Mouse (Mus musculus) MEL (cell line): ENCODE data around the gene Csf2rb2. TPM values are rescaled to one million over a fixed set of nuclear protein-coding genes. Genes with fewer than 3 reads are reported as not detected.

Source experiments
- DNase-seq: peaks from one replicate; pipeline ENCODE4 v3.0.0; 2011; ENCODE audit warnings: low read depth, low spot score
- H3K27ac ChIP-seq: 2 replicates; pipeline ENCODE4 v1.5.1; 2012; ENCODE audit warnings: low read depth, mild to moderate bottlenecking, control low read depth, low read length, moderate library complexity; ENCODE audit not compliant: control insufficient read depth
- H3K27me3 ChIP-seq, 2 experiments: fragments of 150-350 bp in 1 of 2; sonication (generic) in 1 of 2; 2 replicates each; pipeline ENCODE4 v1.6.1; 2012; ENCODE audit warnings: low read length in 2 of 2, mild to moderate bottlenecking in 2 of 2, improper control_type of control experiment in 1 of 2, moderate library complexity in 1 of 2; ENCODE audit not compliant: insufficient read depth in 2 of 2, control insufficient read depth in 1 of 2
- H3K36me3 ChIP-seq, 2 experiments: 2 replicates each; pipeline ENCODE4 v1.6.1; 2012 to 2014; ENCODE audit warnings: low read length in 2 of 2, improper control_type of control experiment in 1 of 2, inconsistent platforms in 1 of 2, mild to moderate bottlenecking in 1 of 2; ENCODE audit not compliant: insufficient read depth in 2 of 2, control insufficient read depth in 1 of 2
- H3K4me1 ChIP-seq, 2 experiments: fragments of 150-350 bp in 1 of 2; sonication (generic) in 1 of 2; 2 replicates each; pipeline ENCODE4 v1.6.1; 2012; ENCODE audit warnings: low read length in 2 of 2, improper control_type of control experiment in 1 of 2, mild to moderate bottlenecking in 1 of 2; ENCODE audit not compliant: insufficient read depth in 2 of 2, control insufficient read depth in 1 of 2
- H3K4me3 ChIP-seq, 2 experiments: fragments of 150-350 bp in 1 of 2; sonication (generic) in 1 of 2; 2 replicates each; pipeline ENCODE4 v1.5.1; 2012; ENCODE audit warnings: low read depth in 2 of 2, low read length in 2 of 2, mild to moderate bottlenecking in 2 of 2, moderate library complexity in 2 of 2, control low read depth in 1 of 2, improper control_type of control experiment in 1 of 2; ENCODE audit not compliant: control insufficient read depth in 1 of 2, insufficient read depth in 1 of 2
- H3K79me2 ChIP-seq: 2 replicates; pipeline ENCODE4 v1.6.1; 2012; ENCODE audit warnings: mild to moderate bottlenecking, low read length, moderate library complexity; ENCODE audit not compliant: control insufficient read depth, poor library complexity, insufficient read depth
- H3K9ac ChIP-seq: 2 replicates; pipeline ENCODE4 v1.6.1; 2012; ENCODE audit warnings: low read depth, mild to moderate bottlenecking, control low read depth, low read length, moderate library complexity; ENCODE audit not compliant: control insufficient read depth, poor library complexity, severe bottlenecking
- H3K9me3 ChIP-seq: fragments of 150-350 bp; sonication (generic); replicated peaks from 2 replicates; pipeline ENCODE4 v1.6.1; 2012; ENCODE audit warnings: mild to moderate bottlenecking, low read length, improper control_type of control experiment, moderate library complexity; ENCODE audit not compliant: insufficient read depth
- CHD2 ChIP-seq: IDR thresholded peaks from 2 replicates; pipeline ENCODE4 v1.6.1; 2011; ENCODE audit warnings: low read length, improper control_type of control experiment
- ELF1 ChIP-seq: IDR thresholded peaks from 2 replicates; pipeline ENCODE4 v1.6.1; 2014; ENCODE audit warnings: low read depth, mild to moderate bottlenecking, inconsistent platforms, low read length, improper control_type of control experiment, moderate library complexity
- EP300 ChIP-seq, 2 experiments: IDR thresholded peaks; 2 replicates each; pipeline ENCODE4 v1.6.1; 2011; ENCODE audit warnings: improper control_type of control experiment in 2 of 2, low read length in 2 of 2, low read depth in 1 of 2, mild to moderate bottlenecking in 1 of 2
- ETS1 ChIP-seq: IDR thresholded peaks from 2 replicates; pipeline ENCODE4 v1.6.1; 2012; ENCODE audit warnings: low read depth, mild to moderate bottlenecking, inconsistent platforms, low read length, improper control_type of control experiment, moderate library complexity
- GABPA ChIP-seq: IDR thresholded peaks from 2 replicates; pipeline ENCODE4 v1.6.1; 2012; ENCODE audit warnings: low read depth, mild to moderate bottlenecking, inconsistent platforms, low read length, improper control_type of control experiment, moderate library complexity
- GATA1 ChIP-seq: IDR thresholded peaks from 2 replicates; pipeline ENCODE4 v1.6.1; 2011; ENCODE audit warnings: low read depth, low read length, improper control_type of control experiment
- MAFK ChIP-seq: IDR thresholded peaks from 2 replicates; pipeline ENCODE4 v1.6.1; 2011; ENCODE audit warnings: low read depth, mild to moderate bottlenecking, low read length, improper control_type of control experiment, borderline replicate concordance
- MAZ ChIP-seq: IDR thresholded peaks from 2 replicates; pipeline ENCODE4 v1.6.1; 2012; ENCODE audit warnings: low read depth, mild to moderate bottlenecking, inconsistent platforms, low read length, improper control_type of control experiment
- MEF2A ChIP-seq: IDR thresholded peaks from 2 replicates; pipeline ENCODE4 v1.6.1; 2014; ENCODE audit warnings: low read depth, mild to moderate bottlenecking, inconsistent platforms, low read length, improper control_type of control experiment; ENCODE audit not compliant: poor library complexity, insufficient replicate concordance, severe bottlenecking; ENCODE audit errors: extremely low read depth
- NRF1 ChIP-seq: IDR thresholded peaks from 2 replicates; pipeline ENCODE4 v1.6.1; 2014; ENCODE audit warnings: low read depth, mild to moderate bottlenecking, inconsistent platforms, low read length, improper control_type of control experiment, moderate library complexity; ENCODE audit not compliant: poor library complexity, insufficient read depth, severe bottlenecking
- POLR2A ChIP-seq, 2 experiments: IDR thresholded peaks; 2 replicates each; pipeline ENCODE4 v1.6.1; 2011 to 2012; ENCODE audit warnings: low read length in 2 of 2, mild to moderate bottlenecking in 2 of 2, control low read depth in 1 of 2, improper control_type of control experiment in 1 of 2, low read depth in 1 of 2, moderate library complexity in 1 of 2; ENCODE audit not compliant: control insufficient read depth in 1 of 2, insufficient read depth in 1 of 2, poor library complexity in 1 of 2
- POLR2AphosphoS2 ChIP-seq: IDR thresholded peaks from 2 replicates; pipeline ENCODE4 v1.6.1; 2011; ENCODE audit warnings: low read length, improper control_type of control experiment
- POLR2AphosphoS5 ChIP-seq: IDR thresholded peaks from 2 replicates; pipeline ENCODE4 v1.6.1; 2012; ENCODE audit warnings: low read depth, borderline replicate concordance, mild to moderate bottlenecking, inconsistent platforms, low read length, moderate library complexity, mixed read lengths
- RAD21 ChIP-seq: IDR thresholded peaks from 2 replicates; pipeline ENCODE4 v1.6.1; 2011; ENCODE audit warnings: mild to moderate bottlenecking, low read depth, low read length, improper control_type of control experiment
- RCOR1 ChIP-seq: IDR thresholded peaks from 2 replicates; pipeline ENCODE4 v1.6.1; 2012; ENCODE audit warnings: low read depth, mild to moderate bottlenecking, inconsistent platforms, low read length, improper control_type of control experiment
- SIN3A ChIP-seq: IDR thresholded peaks from 2 replicates; pipeline ENCODE4 v1.6.1; 2012; ENCODE audit warnings: low read length, improper control_type of control experiment, inconsistent platforms
- SMC3 ChIP-seq: IDR thresholded peaks from 2 replicates; pipeline ENCODE4 v1.6.1; 2011; ENCODE audit warnings: low read depth, low read length, improper control_type of control experiment
- TAL1 ChIP-seq: IDR thresholded peaks from 2 replicates; pipeline ENCODE4 v1.6.1; 2012; ENCODE audit warnings: mild to moderate bottlenecking, inconsistent platforms, low read length, moderate library complexity, mixed read lengths
- TBP ChIP-seq: IDR thresholded peaks from 2 replicates; pipeline ENCODE4 v1.8.0; 2011; ENCODE audit warnings: low read depth, low read length, improper control_type of control experiment
- UBTF ChIP-seq: IDR thresholded peaks from 2 replicates; pipeline ENCODE4 v1.6.1; 2012; ENCODE audit warnings: low read depth, mild to moderate bottlenecking, inconsistent platforms, low read length, improper control_type of control experiment, moderate library complexity, borderline replicate concordance; ENCODE audit not compliant: insufficient read depth
- USF2 ChIP-seq, 2 experiments: IDR thresholded peaks; 2 replicates each; pipeline ENCODE4 v1.6.1; 2011 to 2012; ENCODE audit warnings: improper control_type of control experiment in 2 of 2, low read length in 2 of 2, borderline replicate concordance in 1 of 2, inconsistent platforms in 1 of 2, low read depth in 1 of 2, mild to moderate bottlenecking in 1 of 2; ENCODE audit not compliant: insufficient read depth in 1 of 2
- ZC3H11A ChIP-seq: IDR thresholded peaks from 2 replicates; pipeline ENCODE4 v1.6.1; 2012; ENCODE audit warnings: low read depth, mild to moderate bottlenecking, inconsistent platforms, low read length, improper control_type of control experiment
- ZKSCAN1 ChIP-seq: IDR thresholded peaks from 2 replicates; pipeline ENCODE4 v1.6.1; 2012; ENCODE audit warnings: low read depth, mild to moderate bottlenecking, inconsistent platforms, low read length, improper control_type of control experiment, moderate library complexity
- ZMIZ1 ChIP-seq: IDR thresholded peaks from 2 replicates; pipeline ENCODE4 v1.6.1; 2012; ENCODE audit warnings: low read depth, mild to moderate bottlenecking, inconsistent platforms, low read length, improper control_type of control experiment, moderate library complexity
- ZNF384 ChIP-seq: IDR thresholded peaks from 2 replicates; pipeline ENCODE4 v1.6.1; 2012; ENCODE audit warnings: low read depth, mild to moderate bottlenecking, inconsistent platforms, low read length, improper control_type of control experiment
- polyA plus RNA-seq, 2 experiments: library from polyadenylated mRNA; stranded (reverse) in 1 of 2; unstranded in 1 of 2; fragments of >175 nt in 1 of 2; fragments of >200 nt in 1 of 2; gene quantifications; 2 replicates each; pipeline versions ENCODE4 v1.2.1 to v1.2.4; 2012; ENCODE audit warnings: low replicate concordance in 2 of 2, low read depth in 1 of 2; ENCODE audit not compliant: insufficient read length in 2 of 2, insufficient read depth in 1 of 2, missing spikeins in 1 of 2
- total RNA-seq: library from RNA; depleted of rRNA; stranded (reverse); fragments of 300-350 nt; gene quantifications from 2 replicates; pipeline ENCODE4 v1.2.3, GENCODE M21; 2012

The Csf2rb2 gene
- total and polyA plus RNA-seq, 3 experiments: 0.54 to 1.8 TPM; not detected in 1

DNA sequence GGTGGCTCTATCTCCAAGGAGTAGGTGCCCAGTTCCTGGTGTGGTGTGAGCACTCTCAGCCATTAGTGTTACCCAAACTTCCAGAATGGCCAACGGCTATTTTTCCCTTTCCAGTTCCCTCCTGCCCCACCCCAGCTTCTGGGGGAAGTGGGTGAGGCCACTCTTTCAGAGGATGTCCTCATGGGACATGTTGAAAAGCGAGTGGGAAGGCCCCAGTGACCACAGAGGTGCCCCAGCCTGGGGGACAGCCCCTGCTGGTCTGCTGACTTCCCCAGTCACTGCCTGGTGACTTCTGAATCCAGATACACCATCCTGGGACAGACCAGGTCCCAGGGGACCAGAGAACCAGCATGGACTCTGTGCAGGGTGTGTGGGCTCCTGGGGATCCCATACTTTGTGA, 57.9 kb downstream of the Csf2rb2 start:
- TF ChIP-seq SMC3 (no peak), MAFK (no peak), ZKSCAN1 (no peak), MEF2A (no peak), MAZ (no peak), POLR2A (IDR thresholded peaks at IDR 0.05; ENCODE audit: control insufficient read depth in 1 of 2, insufficient read depth in 1 of 2, low read depth in 1 of 2, low read length in 2 of 2, poor library complexity in 1 of 2) (no peak), POLR2AphosphoS2 (no peak), TAL1 (no peak), ZC3H11A (no peak), POLR2AphosphoS5 (no peak), ELF1 (no peak), ZMIZ1 (no peak), GABPA (no peak), EP300 (IDR thresholded peaks at IDR 0.05; ENCODE audit: low read depth in 1 of 2, low read length in 2 of 2) (no peak), ETS1 (no peak), UBTF (no peak), RAD21 (no peak)
- no peak for DNase-seq
- Histone ChIP-seq H3K4me1 (peaks cover 0 to 7% of the 10 kb centered on the region in 2 experiments; a peak in 2 of 4 replicates), H3K79me2 (no peaks in the 10 kb centered on the region), H3K36me3 (no peaks in the 10 kb centered on the region), H3K27me3 (no peaks in the 10 kb centered on the region), H3K9me3 (no peaks in the 10 kb centered on the region), H3K4me3 (no peak overlapping the region), H3K9ac (no peak overlapping the region), H3K27ac (no peak overlapping the region)

DNA sequence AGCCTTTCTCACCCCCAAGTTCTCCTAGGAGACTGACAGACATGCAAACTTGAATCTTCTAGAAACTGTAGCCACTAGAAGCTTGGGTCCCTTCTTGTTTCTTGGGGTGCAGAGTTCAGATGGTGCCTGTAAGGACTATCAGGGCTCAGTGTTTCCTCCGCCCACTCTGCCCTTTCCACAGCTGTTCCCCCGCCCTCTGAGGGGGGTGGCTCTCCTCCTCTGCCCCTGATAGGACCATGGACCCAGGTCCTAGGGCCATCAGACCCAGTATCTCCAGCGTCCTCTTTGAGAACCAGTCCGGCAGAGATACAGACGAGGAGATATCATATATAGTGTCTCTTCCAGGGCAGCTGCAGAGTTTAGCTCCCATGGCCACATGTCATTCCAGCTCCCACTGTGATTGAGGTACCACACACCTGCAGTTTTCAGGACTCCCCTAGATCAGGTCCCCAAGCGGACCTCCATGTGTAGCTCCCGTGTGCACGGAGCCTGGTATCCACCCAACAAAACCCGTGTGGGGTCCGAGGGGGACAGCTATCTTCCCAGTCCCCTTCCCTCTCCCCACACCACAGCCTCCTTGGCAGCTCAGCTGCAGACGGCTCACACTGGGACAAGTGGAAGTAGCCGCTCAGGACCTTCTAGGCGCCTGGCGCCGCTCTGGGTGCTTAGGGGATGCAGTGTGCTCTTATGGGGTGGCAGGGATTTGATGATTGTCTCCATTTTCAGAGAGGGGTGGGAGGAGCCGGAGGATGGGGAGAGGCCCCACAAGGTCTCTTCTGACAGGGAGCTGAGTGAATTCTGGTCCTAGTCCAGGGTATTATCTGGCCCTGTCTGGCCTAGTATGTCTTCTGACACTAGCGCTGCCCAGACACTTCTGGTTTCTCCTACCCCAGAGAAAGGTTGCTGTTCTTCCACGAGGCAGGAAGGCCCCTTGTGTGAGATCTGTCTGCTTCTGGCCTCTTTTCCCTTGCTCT, 59.1 kb downstream of the Csf2rb2 start:
- Histone ChIP-seq H3K27ac (no peak overlapping the region), H3K27me3 (no peaks in the 10 kb centered on the region), H3K4me3 (no peak overlapping the region), H3K9me3 (no peaks in the 10 kb centered on the region), H3K9ac (no peak overlapping the region), H3K36me3 (no peaks in the 10 kb centered on the region), H3K79me2 (no peaks in the 10 kb centered on the region), H3K4me1 (peaks cover 0 to 7% of the 10 kb centered on the region in 2 experiments; a peak in 2 of 4 replicates)
- DNase-seq: no peak
- TF ChIP-seq POLR2AphosphoS2 (no peak), RCOR1 (no peak), CHD2 (no peak), MEF2A (no peak), POLR2AphosphoS5 (no peak), TBP (no peak), ELF1 (no peak), ZNF384 (no peak), ETS1 (no peak), TAL1 (no peak), USF2 (IDR thresholded peaks at IDR 0.05; ENCODE audit: borderline replicate concordance in 1 of 2, insufficient read depth in 1 of 2, low read depth in 1 of 2, low read length in 2 of 2) (no peak), MAFK (no peak), NRF1 (no peak), GABPA (no peak), SIN3A (no peak), UBTF (no peak), ZKSCAN1 (no peak), GATA1 (no peak)
